Mouse (Mus musculus) embryonic facial prominence, embryonic 15.5 days (tissue): ENCODE results near the gene Rab5a. TPM values are rescaled to one million over a fixed set of nuclear protein-coding genes. Genes with fewer than 3 reads are reported as not detected.
"Not testable (repeated sequence)": the region's sequence is repeated elsewhere in the genome, so short reads cannot be mapped to it uniquely, and the experiment has no call there.

Source experiments
- ATAC-seq: fragments of 200-750 bp; cut with Nextera tagmentation; 2 replicates; pipeline ENCODE4 v1.8.0; 2017; ENCODE audit warnings: low read depth, moderate TSS enrichment; ENCODE audit not compliant: insufficient number of reproducible peaks, low FRiP score, low TSS enrichment
- H3K27ac ChIP-seq: fragments of 300-500 bp; sonication (generic); replicated peaks from 2 replicates; pipeline ENCODE4 v1.5.1; 2015; ENCODE audit warnings: mild to moderate bottlenecking, inconsistent platforms
- H3K27me3 ChIP-seq: fragments of 300-500 bp; sonication (generic); 2 replicates; pipeline ENCODE4 v1.6.1; 2015; ENCODE audit warnings: inconsistent platforms
- H3K36me3 ChIP-seq: fragments of 300-500 bp; sonication (generic); 2 replicates; pipeline ENCODE4 v1.6.1; 2015; ENCODE audit warnings: mild to moderate bottlenecking, inconsistent platforms
- H3K4me1 ChIP-seq: fragments of 300-500 bp; sonication (generic); 2 replicates; pipeline ENCODE4 v1.6.1; 2015; ENCODE audit warnings: inconsistent platforms
- H3K4me2 ChIP-seq: fragments of 300-500 bp; sonication (generic); replicated peaks from 2 replicates; pipeline ENCODE4 v1.6.1; 2015; ENCODE audit warnings: mild to moderate bottlenecking, inconsistent platforms
- H3K4me3 ChIP-seq: fragments of 300-500 bp; sonication (generic); replicated peaks from 2 replicates; pipeline ENCODE4 v1.5.1; 2015; ENCODE audit warnings: mild to moderate bottlenecking, inconsistent platforms
- H3K9ac ChIP-seq: fragments of 300-500 bp; sonication (generic); 2 replicates; pipeline ENCODE4 v1.6.1; 2015; ENCODE audit warnings: inconsistent platforms
- H3K9me3 ChIP-seq: fragments of 300-500 bp; sonication (generic); replicated peaks from 2 replicates; pipeline ENCODE4 v1.6.1; 2016; ENCODE audit warnings: inconsistent platforms
- WGBS: fragments of 180-500 bp; shearing (Covaris S2); methylation state at CpG from one replicate; pipeline ENCODE4 v1.1.7; 2015; 5-methylcytosine and 5-hydroxymethylcytosine counted together
- polyA plus RNA-seq: library from polyadenylated mRNA; unstranded; fragments of >200 nt; fragmentation: Nextera tagmentation; extraction: Ambion mirVana; gene quantifications from 2 replicates; pipeline ENCODE4 v1.2.1, GENCODE M21; 2015

Rab5a gene
- polyA plus RNA-seq, 1 experiment from 2014 or later: 86.7 TPM

GRCm38 (mm10) chr17:53488291-53489006, 9.4 kb downstream of the Rab5a start:
- no peak overlapping the region for H3K27ac ChIP-seq
- no peaks in the 10 kb centered on the region for H3K27me3 ChIP-seq
- ATAC-seq: peak; percentile 63; the same call in 1 of the 2 replicates
- no peak overlapping the region for H3K9ac ChIP-seq
- no peak overlapping the region for H3K4me3 ChIP-seq
- 86% methylated on average over 4 of the region's 4 CpGs for WGBS
- H3K4me1 ChIP-seq: no peaks in the 10 kb centered on the region
- H3K9me3 ChIP-seq: no peaks in the 10 kb centered on the region
- H3K36me3 ChIP-seq: peaks cover 30% of the 10 kb centered on the region
- no peak overlapping the region for H3K4me2 ChIP-seq

GRCm38 (mm10) chr17:53489007-53489378, 10.0 kb downstream of the Rab5a start:
- Histone ChIP-seq H3K27me3 (no peaks in the 10 kb centered on the region), H3K9ac (no peak overlapping the region), H3K9me3 (no peaks in the 10 kb centered on the region), H3K36me3 (peaks cover 33% of the 10 kb centered on the region), H3K4me1 (no peaks in the 10 kb centered on the region), H3K27ac (no peak overlapping the region), H3K4me3 (no peak overlapping the region), H3K4me2 (no peak overlapping the region)
- WGBS: 96% methylated on average over 1 of the region's 1 CpGs
- ATAC-seq: no peak

- no peaks in the 10 kb centered on the region for H3K9me3 ChIP-seq
- H3K4me2 ChIP-seq: no peak overlapping the region
- H3K27me3 ChIP-seq: no peaks in the 10 kb centered on the region
- no peak overlapping the region for H3K9ac ChIP-seq
- no peak for ATAC-seq
- H3K4me1 ChIP-seq: no peaks in the 10 kb centered on the region
- WGBS: 93% methylated on average over 2 of the region's 2 CpGs
- H3K36me3 ChIP-seq: peaks cover 52% of the 10 kb centered on the region
- H3K4me3 ChIP-seq: no peak overlapping the region
- H3K27ac ChIP-seq: no peak overlapping the region
Observed at GRCm38 (mm10) chr17:53502966-53503365, 23.9 kb downstream of the Rab5a start.

- Histone ChIP-seq H3K27ac (no peak overlapping the region), H3K4me2 (no peak overlapping the region), H3K9ac (no peak overlapping the region), H3K36me3 (peaks cover 4% of the 10 kb centered on the region; the same call in 1 of the 2 replicates), H3K27me3 (no peaks in the 10 kb centered on the region), H3K4me1 (peaks cover 5% of the 10 kb centered on the region; the same call in 1 of the 2 replicates), H3K9me3 (no peaks in the 10 kb centered on the region), H3K4me3 (no peak overlapping the region)
- WGBS: 74% methylated on average over 2 of the region's 2 CpGs
- no peak for ATAC-seq
Observed at GRCm38 (mm10) chr17:53512311-53512951, 33.4 kb downstream of the Rab5a start.

- H3K27me3 ChIP-seq: no peaks in the 10 kb centered on the region
- no peak overlapping the region for H3K4me3 ChIP-seq
- no peak overlapping the region for H3K9ac ChIP-seq
- no peak overlapping the region for H3K27ac ChIP-seq
- H3K36me3 ChIP-seq: peaks cover 4% of the 10 kb centered on the region; the same call in 1 of the 2 replicates
- H3K4me2 ChIP-seq: no peak overlapping the region
- ATAC-seq: no peak
- H3K9me3 ChIP-seq: no peaks in the 10 kb centered on the region
- no peaks in the 10 kb centered on the region for H3K4me1 ChIP-seq
Observed at GRCm38 (mm10) chr17:53519364-53519763, 40.3 kb downstream of the Rab5a start.

GRCm38 (mm10) chr17:53520509-53520908, 41.5 kb downstream of the Rab5a start:
- ATAC-seq: no peak
- no peak overlapping the region for H3K4me3 ChIP-seq
- no peak overlapping the region for H3K4me2 ChIP-seq
- no peak overlapping the region for H3K9ac ChIP-seq
- H3K9me3 ChIP-seq: no peaks in the 10 kb centered on the region
- no peak overlapping the region for H3K27ac ChIP-seq
- no peaks in the 10 kb centered on the region for H3K27me3 ChIP-seq
- H3K4me1 ChIP-seq: no peaks in the 10 kb centered on the region
- no peaks in the 10 kb centered on the region; the same call in 1 of the 2 replicates for H3K36me3 ChIP-seq

- ATAC-seq: no peak
- Histone ChIP-seq H3K27me3 (no peaks in the 10 kb centered on the region), H3K36me3 (no peaks in the 10 kb centered on the region), H3K9ac (no peak overlapping the region), H3K4me2 (no peak overlapping the region), H3K27ac (no peak overlapping the region), H3K4me1 (no peaks in the 10 kb centered on the region), H3K9me3 (no peaks in the 10 kb centered on the region), H3K4me3 (no peak overlapping the region)
- 82% methylated on average over 2 of the region's 2 CpGs for WGBS
Observed at GRCm38 (mm10) chr17:53528034-53528433, 49.0 kb downstream of the Rab5a start.

- H3K9me3 ChIP-seq: no peaks in the 10 kb centered on the region
- no peak overlapping the region for H3K4me3 ChIP-seq
- H3K27ac ChIP-seq: no peak overlapping the region
- no peak overlapping the region for H3K9ac ChIP-seq
- WGBS: 50% methylated on average over 2 of the region's 2 CpGs
- no peak for ATAC-seq
- no peaks in the 10 kb centered on the region for H3K36me3 ChIP-seq
- no peaks in the 10 kb centered on the region for H3K4me1 ChIP-seq
- H3K4me2 ChIP-seq: no peak overlapping the region
- no peaks in the 10 kb centered on the region for H3K27me3 ChIP-seq
Observed at GRCm38 (mm10) chr17:53531160-53531559, 52.1 kb downstream of the Rab5a start.

GRCm38 (mm10) chr17:53532425-53532824, 53.4 kb downstream of the Rab5a start:
- ATAC-seq: no peak

GRCm38 (mm10) chr17:53539351-53539750, 60.3 kb downstream of the Rab5a start, which contains the start of gene Pp2d1:
Pp2d1 (minus strand) TSS chr17:53539451.
- 79% methylated on average over 2 of the region's 2 CpGs for WGBS
- H3K4me3 ChIP-seq, H3K4me2 ChIP-seq, H3K27me3 ChIP-seq, H3K27ac ChIP-seq, ATAC-seq, H3K9ac ChIP-seq, H3K36me3 ChIP-seq, H3K9me3 ChIP-seq, H3K4me1 ChIP-seq: not testable (repeated sequence)

More at GRCm38 (mm10) chr17:53532425-53532824, 53.4 kb downstream of the Rab5a start:
- Histone ChIP-seq H3K9ac (no peak overlapping the region), H3K27me3 (no peaks in the 10 kb centered on the region), H3K4me3 (no peak overlapping the region), H3K4me1 (no peaks in the 10 kb centered on the region), H3K27ac (no peak overlapping the region), H3K36me3 (no peaks in the 10 kb centered on the region), H3K9me3 (no peaks in the 10 kb centered on the region), H3K4me2 (no peak overlapping the region)
- WGBS: 64% methylated on average over 2 of the region's 2 CpGs

GRCm38 (mm10) chr17:53542536-53542935, 63.5 kb downstream of the Rab5a start:
- H3K9me3 ChIP-seq: no peaks in the 10 kb centered on the region
- no peaks in the 10 kb centered on the region; the same call in 1 of the 2 replicates for H3K4me1 ChIP-seq
- no peak overlapping the region for H3K27ac ChIP-seq
- no peaks in the 10 kb centered on the region for H3K36me3 ChIP-seq
- H3K4me2 ChIP-seq: no peak overlapping the region
- H3K9ac ChIP-seq: no peak overlapping the region
- no peaks in the 10 kb centered on the region for H3K27me3 ChIP-seq
- H3K4me3 ChIP-seq: no peak overlapping the region
- WGBS: 96% methylated on average over 4 of the region's 4 CpGs
- ATAC-seq: no peak
